Mouse (Mus musculus) hematopoietic stem cell, adult 5-6 weeks (primary cell): ENCODE results near the gene Helz2. TPM values are rescaled to one million over a fixed set of nuclear protein-coding genes. Genes with fewer than 3 reads are reported as not detected.

ENCODE experiments used
- ATAC-seq, 2 experiments: fragments of 125-278 bp in 1 of 2; replicated peaks in 1 of 2; 2 replicates each; pipeline ENCODE4 v1.8.0; 2016 to 2017; ENCODE audit warnings: inconsistent platforms in 2 of 2, mild to moderate bottlenecking in 2 of 2, moderate number of reproducible peaks in 2 of 2, low read depth in 1 of 2, moderate TSS enrichment in 1 of 2; ENCODE audit not compliant: low FRiP score in 2 of 2, poor library complexity in 2 of 2, severe bottlenecking in 2 of 2, insufficient read depth in 1 of 2, low TSS enrichment in 1 of 2
- total RNA-seq: library from RNA; stranded (forward); fragments of 172-1452, 232-1000 nt; gene quantifications from 2 replicates; pipeline ENCODE4 v1.2.3, GENCODE M21; 2017

The Helz2 gene
- total RNA-seq, 1 experiment from 2014 or later, result 12.4 TPM

DNA sequence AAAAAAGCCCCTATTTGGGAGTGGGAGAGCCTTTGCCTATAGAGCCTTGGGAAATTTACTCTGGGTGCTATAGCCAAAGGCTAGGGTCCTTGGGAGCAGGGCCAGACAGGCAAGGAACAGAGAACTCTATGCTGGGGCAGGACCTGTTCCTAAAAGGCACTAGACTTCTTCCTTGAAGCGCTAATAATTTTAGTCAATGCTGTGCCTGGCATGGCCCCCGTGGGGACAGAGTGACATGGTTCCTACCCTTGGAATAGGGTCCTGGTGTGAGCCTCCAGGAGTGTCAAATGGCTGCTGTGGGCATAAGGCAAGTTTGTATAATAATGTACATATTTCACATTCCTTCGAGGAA, 463 bp upstream of the Helz2 start:
- no peak for ATAC-seq

DNA sequence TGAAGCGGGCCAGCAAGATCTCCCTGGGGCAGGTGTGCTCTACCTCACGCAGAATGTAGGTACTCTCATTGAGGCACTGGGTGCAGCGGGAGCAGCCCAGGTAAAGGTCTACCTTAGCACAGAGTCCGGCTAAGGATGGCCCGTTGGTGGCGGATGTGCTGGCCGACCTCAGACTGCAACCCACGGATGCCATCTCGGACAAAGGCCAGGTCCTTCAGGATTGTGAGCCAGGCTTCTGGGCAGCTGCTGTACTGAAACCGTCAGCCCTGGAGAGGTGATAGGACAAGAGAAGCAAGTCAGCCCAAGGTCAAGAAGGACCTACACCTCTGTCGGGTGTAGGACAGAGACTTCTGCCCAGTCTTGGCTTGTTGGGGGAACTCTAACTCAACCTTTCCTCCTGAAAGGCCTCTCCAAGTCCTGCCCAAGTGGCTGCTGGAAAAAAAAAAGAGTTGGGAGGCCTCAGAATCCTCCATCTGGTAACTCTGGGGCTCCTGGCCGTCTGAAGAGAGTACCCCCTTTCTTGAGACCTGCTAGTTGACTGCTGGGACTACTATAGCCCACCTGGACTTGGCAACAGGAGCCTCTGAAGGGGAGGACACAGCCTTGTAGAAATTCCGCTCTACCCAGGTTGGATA, 904 bp downstream of the Helz2 start:
- no peak for ATAC-seq

DNA sequence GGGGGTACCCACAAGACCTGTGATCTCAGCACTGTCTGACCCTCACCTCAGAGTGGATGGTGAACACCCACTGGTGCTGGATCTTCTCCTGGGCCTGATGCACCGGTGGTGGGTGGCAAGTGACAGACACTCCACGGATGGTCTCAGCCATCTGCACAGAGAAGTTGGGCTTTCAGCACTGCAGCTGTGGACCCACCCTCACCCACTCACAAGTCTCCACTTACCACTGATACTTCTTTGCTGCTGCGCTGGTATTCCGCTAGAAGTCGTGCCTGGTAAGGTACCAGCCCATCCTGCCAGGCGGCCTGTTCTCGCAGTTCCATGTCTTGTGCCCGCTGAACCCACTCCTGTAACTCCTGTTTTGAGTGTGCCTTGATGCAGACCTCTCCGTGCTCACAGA, 2.6 kb downstream of the Helz2 start:
- ATAC-seq, result no peak

DNA sequence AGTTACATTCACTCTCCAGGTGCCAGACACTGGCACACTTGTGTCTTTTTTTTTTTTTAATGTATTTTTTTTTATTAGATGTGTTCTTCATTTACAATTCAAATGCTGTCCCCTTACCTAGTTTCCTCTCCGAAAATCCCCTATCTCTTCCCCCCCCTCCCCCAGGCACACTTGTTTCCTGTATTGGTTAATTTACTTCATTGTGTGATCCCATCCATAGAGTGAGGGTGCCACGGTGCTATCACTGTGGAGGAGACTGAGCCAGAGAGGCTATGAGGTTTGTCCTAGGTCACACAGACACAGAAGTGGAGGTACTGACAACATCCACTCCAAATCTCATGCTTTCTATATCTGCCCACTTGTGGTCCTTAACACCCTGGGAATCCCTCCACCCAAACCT, 3.0 kb downstream of the Helz2 start:
- ATAC-seq, result no peak

DNA sequence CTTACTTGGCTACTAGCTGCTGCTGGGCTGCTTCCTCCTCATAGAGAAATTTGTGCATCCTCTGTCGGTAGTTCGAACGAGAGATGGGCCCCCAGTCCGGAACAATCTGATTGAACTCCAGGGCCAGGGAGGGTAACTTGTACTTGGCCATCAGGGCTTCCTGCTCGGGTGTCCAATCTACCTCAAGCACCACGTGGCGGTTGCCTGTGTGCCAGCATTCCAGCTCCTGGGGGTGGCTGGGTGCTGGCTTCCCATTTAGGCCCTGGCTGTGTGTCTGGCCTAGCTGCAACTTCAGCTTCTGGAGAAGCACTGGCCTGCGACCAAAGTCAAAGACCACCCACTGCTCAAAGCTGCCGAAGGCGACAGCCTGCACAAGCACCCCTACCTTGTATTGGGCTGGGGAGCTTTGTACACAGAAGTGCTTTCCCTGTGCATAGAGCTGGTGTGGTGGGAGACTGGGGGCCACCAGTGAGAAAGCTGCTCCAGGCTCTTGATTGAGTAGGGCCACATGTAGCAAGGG, 3.7 kb downstream of the Helz2 start:
- no peak for ATAC-seq

DNA sequence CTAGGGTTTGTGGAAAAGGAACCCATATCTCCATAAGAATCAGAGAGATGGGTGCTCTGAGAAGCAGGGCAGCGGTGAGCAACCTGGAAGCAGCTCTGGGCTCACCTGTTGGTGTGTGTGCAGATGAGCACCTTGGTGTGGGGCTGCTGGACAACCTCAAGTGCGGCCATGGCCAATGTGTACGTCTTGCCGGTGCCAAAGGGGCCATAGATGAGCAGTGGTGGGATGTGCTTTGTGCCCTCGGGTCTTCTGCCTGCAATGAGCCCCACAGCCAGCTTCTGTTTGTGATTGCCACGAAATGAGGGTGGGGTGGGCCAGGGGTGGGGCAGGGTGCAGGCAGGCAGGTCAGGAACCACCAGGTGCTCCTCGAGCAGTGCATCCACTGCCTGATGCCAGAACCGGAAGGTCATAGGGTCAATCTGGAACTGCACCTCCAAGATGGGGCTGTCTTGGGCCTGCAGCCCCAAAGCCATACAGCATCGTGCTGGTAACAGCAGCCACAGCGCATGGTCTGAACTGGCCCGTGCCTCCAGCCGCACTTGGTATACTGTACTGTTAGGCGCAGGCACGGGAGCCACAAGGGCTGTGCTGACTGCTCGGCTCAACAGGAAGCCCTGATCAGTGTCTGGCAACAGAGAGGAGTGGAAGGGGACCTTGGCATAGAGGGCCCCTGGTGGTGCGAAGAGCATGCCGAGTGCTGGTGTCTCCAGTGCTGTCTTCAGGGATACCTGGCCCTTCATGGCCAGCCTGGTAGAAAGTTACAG, 4.4 kb downstream of the Helz2 start:
- no peak for ATAC-seq

DNA sequence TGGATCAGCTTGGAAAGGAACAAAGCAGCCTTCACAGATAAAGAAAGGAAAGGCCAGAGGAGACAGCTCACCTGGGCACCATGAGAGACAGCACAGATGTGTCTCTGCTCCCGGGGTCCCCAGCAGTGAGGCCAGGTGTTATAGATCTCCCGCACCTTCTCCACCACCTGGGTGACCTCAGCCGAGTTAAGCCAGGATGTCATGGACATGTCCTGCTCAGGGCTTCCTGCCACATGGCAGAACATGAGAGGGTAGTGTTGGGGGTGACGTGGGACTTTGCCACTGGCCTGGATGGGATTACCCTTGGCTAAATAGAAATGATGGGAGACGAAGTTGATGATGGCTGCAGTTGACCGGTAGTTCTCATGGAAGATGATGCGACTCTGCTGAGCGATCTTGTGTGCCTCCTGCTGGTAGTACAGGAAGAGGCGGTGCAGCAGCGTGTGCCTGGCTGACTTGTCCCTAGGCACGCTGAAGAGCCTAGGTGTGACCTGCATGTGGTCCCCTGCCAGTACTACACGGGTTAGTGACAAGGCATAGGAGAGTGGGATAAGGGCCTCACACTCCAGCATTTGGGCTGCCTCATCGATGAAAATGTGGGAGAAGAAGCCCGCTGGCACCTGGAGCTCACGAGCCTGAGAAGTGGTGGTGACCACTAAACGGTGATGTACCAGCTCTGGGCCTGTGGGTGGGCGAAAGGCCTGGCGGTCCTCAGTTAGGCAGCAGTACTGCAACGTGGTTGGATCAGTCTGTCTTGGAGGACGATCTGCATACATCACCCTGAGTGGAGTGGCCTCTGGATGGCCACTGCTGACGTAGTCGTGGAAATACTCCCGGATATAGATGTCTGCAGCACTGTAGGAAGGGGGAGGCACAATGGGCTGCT, 5.9 kb downstream of the Helz2 start:
- no peak for ATAC-seq

DNA sequence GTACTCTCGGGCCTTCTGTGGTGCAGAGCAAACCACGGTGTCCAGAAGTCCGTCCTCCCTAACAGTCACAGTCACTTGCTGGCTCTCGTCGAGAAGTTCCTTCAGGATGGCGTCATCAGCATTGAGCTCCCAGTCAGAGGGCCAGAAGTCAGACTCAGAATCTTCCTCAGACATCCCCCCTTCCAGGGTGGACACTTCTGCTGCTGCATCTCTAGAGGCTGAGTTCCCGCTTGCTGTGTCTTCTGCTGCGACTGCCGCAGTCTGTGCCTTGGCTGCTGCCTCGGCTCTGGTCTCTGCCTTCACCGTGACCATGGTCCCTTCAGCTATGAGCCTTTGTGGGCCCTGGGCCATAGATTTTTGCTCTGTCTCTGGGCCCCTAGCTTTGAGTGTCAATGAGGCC, 7.1 kb downstream of the Helz2 start:
- ATAC-seq, result no peak

DNA sequence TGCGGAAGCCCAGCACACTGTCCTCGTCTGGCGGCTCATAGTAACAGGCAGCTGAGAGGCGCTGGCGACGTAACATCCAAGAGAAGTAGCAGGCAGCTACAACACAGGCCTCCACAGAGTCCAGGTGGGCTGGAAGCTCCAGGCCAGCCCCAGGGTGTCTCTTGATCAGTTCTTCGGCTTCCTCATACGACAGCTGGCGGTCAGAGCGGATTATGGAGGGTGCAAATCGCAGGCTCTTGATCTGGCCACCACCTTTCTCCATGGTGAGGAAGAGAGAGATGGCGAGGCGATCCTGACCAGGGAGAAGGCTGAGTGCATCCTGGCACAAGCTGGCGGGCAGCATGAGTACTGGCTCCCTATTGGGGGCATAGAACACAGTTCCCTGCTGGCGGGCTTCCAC, 8.4 kb downstream of the Helz2 start:
- ATAC-seq, result no peak

DNA sequence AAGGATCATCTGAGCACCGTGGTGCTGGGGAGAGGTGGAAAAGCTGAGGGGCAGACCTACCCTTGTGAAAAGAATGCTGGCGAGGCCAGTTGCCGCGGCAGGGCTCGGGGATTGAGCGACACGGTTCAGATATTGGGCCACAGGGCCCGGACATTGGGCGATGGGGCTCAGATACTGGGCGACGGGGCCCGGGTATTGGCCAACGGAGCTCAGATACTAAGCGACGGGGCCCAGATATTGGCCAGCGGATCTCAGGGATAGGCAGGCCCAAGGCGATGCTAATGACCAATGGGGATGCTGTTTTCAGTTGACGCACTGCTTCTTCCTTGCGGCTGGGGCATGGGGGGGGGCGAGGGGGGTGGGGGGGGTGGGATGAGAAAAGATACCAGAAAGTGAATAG, 10.7 kb downstream of the Helz2 start:
- ATAC-seq, result no peak

DNA sequence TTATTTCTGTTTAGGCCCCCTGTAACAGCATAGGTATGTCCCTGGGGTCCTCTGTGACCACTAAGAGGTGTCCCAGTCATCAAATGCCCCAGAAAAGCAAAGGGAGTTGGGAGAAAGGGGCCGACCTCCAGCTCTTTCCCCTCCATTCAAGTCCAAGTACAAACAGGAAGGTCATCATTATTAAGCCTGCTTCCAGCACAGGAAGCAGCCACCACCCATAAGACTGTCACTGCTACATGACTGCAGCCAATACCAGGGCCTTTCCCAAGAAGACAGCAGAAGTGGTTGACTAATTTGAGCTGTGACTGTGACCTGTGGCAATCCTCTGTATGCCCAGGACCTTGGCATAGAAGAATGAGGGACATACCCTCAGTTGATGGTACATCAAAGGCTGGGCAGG, 13.5 kb downstream of the Helz2 start:
- no peak for ATAC-seq

DNA sequence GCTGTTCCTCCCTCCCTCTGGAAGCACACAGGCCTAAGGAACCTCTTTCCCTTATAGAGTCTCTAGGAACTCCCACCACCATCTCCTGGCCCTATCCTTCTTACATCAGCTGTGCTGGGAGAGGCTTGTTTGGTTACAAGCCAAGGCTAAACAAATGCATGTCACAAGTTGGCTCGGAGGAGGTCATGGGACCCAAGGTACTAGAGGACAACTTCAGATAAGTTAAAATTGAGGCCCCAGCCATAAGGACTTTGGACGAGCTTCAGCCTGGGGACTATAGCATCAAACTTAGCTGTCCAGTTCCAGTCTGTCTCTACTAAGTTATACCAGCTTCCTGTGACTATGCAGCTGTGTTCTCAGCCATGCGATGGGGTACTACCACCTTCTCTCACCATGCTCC, 14.7 kb downstream of the Helz2 start:
- no peak for ATAC-seq

DNA sequence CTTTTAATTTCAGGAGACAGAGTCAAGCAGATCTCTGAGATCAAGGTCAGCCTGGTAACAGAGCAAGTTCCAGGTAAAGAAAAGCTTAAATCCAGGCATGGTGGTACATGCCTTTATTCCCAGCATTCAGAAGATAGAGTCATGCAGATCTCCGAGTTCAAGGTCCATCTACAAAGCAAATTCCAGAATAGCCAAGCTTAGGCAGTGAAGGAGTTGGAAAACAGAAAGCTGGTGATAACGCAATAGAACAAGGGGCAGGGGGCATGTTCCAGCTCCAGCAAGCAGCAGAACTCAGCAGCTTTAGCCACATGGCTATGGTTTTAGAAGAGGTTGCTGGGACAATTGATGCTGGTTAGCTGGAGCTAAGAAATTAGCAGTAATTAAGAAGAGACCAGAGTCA, 16.8 kb downstream of the Helz2 start:
- ATAC-seq, result no peak

DNA sequence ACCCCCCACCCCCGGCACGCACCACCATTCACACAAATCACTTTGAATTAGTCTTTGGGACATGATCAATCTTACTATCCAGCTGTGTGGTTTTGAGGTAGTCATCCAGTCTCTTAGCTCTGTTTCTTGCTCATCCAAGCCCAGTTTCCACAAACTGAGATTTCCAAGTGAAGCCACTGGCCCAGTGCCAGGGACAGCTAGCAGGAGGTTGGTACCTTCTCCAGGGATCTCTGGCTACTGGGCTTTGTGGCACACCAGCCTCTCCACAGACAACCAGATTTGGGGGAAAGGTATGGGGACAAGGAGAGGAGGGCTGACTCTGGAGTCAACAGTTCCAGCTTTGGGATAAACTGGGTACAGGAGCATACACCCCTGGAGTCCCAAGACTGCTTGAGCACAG, 21.5 kb downstream of the Helz2 start:
- ATAC-seq, result no peak

DNA sequence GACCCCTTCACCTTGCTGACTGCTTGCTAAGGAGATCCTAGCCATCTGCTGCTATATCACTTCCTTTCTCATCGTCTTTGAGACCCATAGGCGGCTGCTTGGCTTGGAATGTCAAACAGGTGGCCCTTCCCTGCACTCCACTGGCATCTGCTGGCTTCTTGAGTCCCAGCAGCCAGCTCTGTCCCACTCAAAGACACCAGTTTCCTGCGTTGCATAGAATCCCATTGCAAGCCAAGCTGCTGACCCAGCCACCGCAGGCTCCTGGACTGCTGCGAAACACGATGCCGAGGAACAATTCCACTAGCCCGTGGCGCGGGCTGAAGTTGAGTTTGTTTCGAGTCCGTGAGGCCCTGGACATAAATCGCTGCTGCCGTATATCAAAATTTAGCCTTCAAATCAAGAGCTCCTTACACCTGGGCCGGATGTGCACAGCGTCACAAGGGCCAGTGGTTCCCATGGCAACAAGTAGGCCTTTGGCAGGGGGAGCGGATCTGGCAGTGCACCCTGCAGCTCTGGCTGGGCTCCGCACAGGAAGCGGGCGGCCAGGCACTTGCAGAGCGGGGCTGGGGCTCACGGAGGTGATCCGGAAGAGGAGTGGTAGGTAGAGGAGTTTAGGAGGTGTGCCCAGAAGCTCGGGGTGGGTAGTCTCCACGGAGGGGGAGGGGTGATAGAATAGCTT, 22.1 kb downstream of the Helz2 start, which contains the start of gene Fndc11:
Gene Fndc11 (plus strand): TSS at position 476 of the 679 bp plus-strand sequence.
- peak; percentile 99 to 100 for ATAC-seq

DNA sequence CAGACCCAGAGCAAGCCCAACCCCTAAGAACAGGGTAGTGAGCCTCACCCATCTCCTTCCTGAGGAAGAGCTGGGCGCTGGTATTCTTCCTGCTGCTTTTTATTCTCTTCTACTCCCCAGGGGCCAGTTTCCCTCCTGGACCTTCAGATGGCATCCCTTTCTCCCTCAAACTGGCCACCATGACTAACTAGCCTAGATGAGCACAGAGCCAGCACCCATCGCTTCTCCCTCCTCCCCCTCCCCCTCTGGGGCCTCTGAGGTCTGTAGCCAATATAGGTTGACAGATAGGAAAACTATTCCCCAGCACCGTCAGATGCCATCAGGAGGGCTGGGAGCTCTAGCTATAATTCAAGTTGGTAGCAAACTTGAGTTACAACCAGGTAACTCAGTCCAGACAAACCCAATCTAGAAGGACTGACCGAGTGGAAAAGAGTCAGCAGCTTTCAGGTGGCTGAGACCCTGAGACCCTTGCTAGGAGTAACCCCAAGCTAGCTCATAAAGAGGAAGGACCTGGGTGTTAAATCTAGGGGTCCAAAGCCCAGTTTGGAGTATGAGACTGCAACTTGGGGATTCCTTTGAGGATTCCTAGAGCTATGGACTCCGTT, 22.8 kb downstream of the Helz2 start:
- ATAC-seq, result no peak

DNA sequence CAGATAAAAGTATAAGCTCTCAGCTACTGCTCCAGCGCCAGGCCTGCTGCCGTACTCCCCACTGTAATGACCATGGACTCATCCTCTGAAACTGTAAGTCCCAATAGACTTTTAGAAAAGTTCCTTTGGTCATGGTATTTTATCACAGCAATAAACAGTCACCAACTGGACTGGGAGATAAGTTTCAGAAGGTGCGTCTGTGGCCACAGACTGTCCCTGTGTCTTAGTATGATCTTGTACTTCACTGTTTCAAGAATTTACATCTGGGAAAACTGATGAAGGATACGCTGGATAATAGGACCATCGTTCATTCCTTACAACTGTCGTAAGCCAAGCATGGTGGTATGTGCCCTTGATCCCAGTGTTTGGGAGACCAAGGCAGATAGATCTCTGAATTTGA, 25.8 kb downstream of the Helz2 start:
- ATAC-seq, result no peak
